Mouse (Mus musculus): ENCODE measurements around the gene Cisd1.

DNA sequence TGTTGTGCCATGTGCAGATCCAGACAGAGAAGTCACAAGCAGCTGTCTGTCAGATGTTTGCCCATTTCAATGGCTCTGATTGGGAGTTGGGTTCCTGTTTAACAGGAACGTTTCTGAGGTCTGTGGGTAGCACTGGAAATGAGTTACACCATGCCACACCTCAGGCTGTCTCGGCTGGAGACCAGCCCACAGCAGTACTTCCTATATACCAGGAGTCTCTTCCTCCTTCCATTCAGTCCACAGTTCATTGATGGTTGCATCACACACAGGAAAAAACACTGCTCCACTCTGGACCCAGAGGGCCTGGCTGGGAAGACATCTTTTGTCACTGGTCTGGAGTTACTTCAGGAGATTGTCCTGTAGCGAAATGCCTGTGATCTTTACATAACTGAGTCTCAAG lies 24.7 kb upstream of the Cisd1 start:
- TF ChIP-seq CTCF (IDR thresholded peaks at IDR 0.05; ENCODE audit: borderline replicate concordance, insufficient read depth, low read length) (no peak), POLR2A (IDR thresholded peaks at IDR 0.05; ENCODE audit: low read depth, low read length) (no peak)
